Mouse (Mus musculus) midbrain, embryonic 16.5 days (tissue): Measurements from ENCODE around the gene Atp8b4. TPM values are rescaled to one million over a fixed set of nuclear protein-coding genes. Genes with fewer than 3 reads are reported as not detected.
"Not testable (repeated sequence)": the region's sequence is repeated elsewhere in the genome, so short reads cannot be mapped to it uniquely, and the experiment has no call there.

Source experiments
- ATAC-seq: fragments of 200-750 bp; cut with Nextera tagmentation; 2 replicates; pipeline ENCODE4 v1.8.0; 2017; ENCODE audit warnings: moderate TSS enrichment
- H3K27ac ChIP-seq: fragments of 300-500 bp; sonication (generic); 2 replicates; pipeline ENCODE4 v1.5.1; 2014; ENCODE audit warnings: mild to moderate bottlenecking, low read length, mixed read lengths
- H3K27me3 ChIP-seq: fragments of 300-500 bp; sonication (generic); 2 replicates; pipeline ENCODE4 v1.6.1; 2014; ENCODE audit warnings: low read depth, low read length, mixed read lengths; ENCODE audit not compliant: control insufficient read depth, insufficient read depth
- H3K36me3 ChIP-seq: fragments of 300-500 bp; sonication (generic); 2 replicates; pipeline ENCODE4 v1.6.1; 2014; ENCODE audit warnings: mild to moderate bottlenecking, low read length, moderate library complexity, mixed read lengths; ENCODE audit not compliant: control insufficient read depth, insufficient read depth
- H3K4me1 ChIP-seq: fragments of 300-500 bp; sonication (generic); 2 replicates; pipeline ENCODE4 v1.6.1; 2014; ENCODE audit warnings: mild to moderate bottlenecking, low read length, mixed read lengths; ENCODE audit not compliant: control insufficient read depth, insufficient read depth
- H3K4me2 ChIP-seq: fragments of 300-500 bp; sonication (generic); 2 replicates; pipeline ENCODE4 v1.6.1; 2014; ENCODE audit warnings: mild to moderate bottlenecking, low read length, mixed read lengths
- H3K4me3 ChIP-seq: fragments of 300-500 bp; sonication (generic); 2 replicates; pipeline ENCODE4 v1.5.1; 2014; ENCODE audit warnings: low read depth, mild to moderate bottlenecking, low read length, moderate library complexity, mixed read lengths
- H3K9ac ChIP-seq: fragments of 300-500 bp; sonication (generic); 2 replicates; pipeline ENCODE4 v1.6.1; 2014; ENCODE audit warnings: low read depth, low read length, mixed read lengths
- H3K9me3 ChIP-seq: fragments of 300-500 bp; sonication (generic); replicated peaks from 2 replicates; pipeline ENCODE4 v1.6.1; 2014; ENCODE audit warnings: mild to moderate bottlenecking, low read length, mixed read lengths; ENCODE audit not compliant: control insufficient read depth, poor library complexity, severe bottlenecking
- WGBS: fragments of 180-500 bp; shearing (Covaris S2); extraction: QIAGEN DNeasy Blood & Tissue Kit; methylation state at CpG from one replicate; pipeline ENCODE4 v1.1.7; 2014; 5-methylcytosine and 5-hydroxymethylcytosine counted together
- polyA plus RNA-seq: library from polyadenylated mRNA; unstranded; fragments of >200 nt; fragmentation: Nextera tagmentation; extraction: Ambion mirVana; gene quantifications from 2 replicates; pipeline ENCODE4 v1.2.1, GENCODE M21; 2015

Atp8b4 gene
- polyA plus RNA-seq, 1 experiment from 2014 or later = not detected

DNA sequence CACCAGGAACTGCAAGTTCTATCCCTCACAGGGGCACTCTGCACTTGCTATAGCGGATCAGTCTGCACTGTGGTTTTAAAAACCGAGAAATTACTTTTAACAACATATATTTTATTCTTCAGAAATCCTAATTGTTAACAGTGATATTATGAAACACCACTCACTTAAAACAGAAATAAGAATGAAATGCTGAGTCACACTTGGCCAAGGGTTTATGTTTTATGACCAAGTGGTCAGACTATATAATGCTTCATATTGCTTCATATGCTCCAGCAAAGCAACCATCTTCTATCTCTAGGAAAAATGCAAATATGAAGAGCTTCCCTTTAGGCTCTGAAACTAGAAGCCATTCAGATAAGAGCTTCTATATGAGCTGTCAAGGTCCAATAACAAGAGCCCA lies 41.8 kb downstream of the Atp8b4 start:
- no peak overlapping the region for H3K4me3 ChIP-seq
- H3K27ac ChIP-seq = no peak overlapping the region
- no peaks in the 10 kb centered on the region for H3K9me3 ChIP-seq
- H3K27me3 ChIP-seq = no peaks in the 10 kb centered on the region
- H3K4me1 ChIP-seq = no peaks in the 10 kb centered on the region
- H3K9ac ChIP-seq = no peak overlapping the region
- H3K4me2 ChIP-seq = no peak overlapping the region
- 95% methylated on average over 2 of the region's 2 CpGs for WGBS
- ATAC-seq = no peak
- no peaks in the 10 kb centered on the region for H3K36me3 ChIP-seq

DNA sequence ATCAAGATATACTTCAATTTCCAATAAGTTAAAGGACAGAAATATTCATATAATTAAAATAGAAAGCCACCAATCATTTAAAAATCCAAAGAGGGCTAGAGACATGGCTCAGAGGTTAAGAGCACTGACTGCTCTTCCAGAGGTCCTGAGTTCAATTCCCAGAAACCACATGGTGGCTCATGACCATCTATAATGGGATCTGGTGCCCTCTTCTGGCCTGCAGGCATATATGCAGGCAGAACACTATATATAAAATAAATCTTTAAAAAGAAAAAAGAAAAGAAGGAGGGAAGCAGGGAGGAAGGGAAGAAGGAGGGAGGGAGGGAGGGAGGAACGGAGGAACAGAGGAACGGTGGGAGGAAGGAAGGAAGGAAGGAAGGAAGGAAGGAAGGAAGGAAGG lies 42.7 kb downstream of the Atp8b4 start:
- not testable (repeated sequence) for H3K27me3 ChIP-seq, H3K4me3 ChIP-seq, H3K27ac ChIP-seq, H3K4me2 ChIP-seq, H3K4me1 ChIP-seq, ATAC-seq, H3K9me3 ChIP-seq, H3K9ac ChIP-seq, H3K36me3 ChIP-seq
- WGBS = 78% methylated on average over 2 of the region's 2 CpGs

DNA sequence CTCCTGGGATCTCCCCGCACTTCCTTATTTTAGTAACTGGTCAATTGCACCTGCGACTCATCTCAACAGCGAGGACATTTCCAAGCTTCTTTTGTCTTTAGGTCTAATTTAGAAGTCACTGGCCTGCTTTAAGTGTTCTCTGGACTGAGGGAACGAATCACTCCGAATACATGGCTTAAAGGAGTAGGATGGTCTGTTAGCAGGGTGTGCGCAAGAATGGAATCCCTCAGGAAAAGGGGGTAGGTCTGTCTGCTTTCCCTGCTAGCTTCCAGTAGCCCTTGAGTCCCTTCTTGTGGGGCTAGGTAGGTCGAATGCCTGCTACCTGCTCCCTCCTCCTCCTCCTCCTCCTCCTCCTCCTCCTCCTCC lies 49.6 kb downstream of the Atp8b4 start:
- WGBS = 70% methylated on average over 7 of the region's 7 CpGs
- Histone ChIP-seq H3K27ac (no peak overlapping the region), H3K36me3 (no peaks in the 10 kb centered on the region), H3K9ac (no peak overlapping the region), H3K9me3 (no peaks in the 10 kb centered on the region), H3K4me1 (no peaks in the 10 kb centered on the region), H3K27me3 (no peaks in the 10 kb centered on the region), H3K4me3 (no peak overlapping the region), H3K4me2 (no peak overlapping the region)
- no peak for ATAC-seq

DNA sequence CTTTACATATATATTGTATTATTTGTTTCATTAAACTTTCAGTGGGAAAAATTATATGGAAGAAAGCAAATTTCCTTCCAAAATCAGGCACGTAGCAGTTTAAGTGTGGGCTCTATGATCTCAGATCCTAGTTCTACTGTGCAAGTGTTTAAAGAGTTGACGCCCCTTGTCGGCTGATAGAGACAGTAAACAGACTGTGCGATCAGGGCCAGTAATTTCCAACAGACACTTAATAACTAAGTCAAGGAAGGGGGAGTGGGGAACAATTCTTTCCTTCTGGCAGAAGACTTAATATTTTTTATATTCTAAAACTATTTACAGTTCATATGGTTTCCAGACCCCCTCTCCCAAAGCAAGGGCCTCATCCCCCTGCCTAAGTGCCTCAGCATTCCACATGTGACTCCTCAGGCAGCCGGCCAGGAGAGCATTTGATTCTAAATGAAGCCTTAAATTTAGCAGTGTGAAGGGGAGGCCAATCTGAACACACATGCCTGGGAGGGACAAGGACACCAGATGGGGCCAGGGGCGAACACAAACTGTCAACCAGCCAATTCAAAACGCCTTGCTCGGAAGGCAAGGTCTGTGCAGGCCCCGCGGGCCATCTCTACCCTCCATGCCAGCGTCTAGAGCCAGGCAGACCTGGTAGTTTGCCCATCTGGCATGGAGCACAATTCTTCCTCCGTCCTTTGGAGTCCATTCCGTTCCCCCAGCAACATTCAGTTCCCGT lies 50.1 kb downstream of the Atp8b4 start:
- Histone ChIP-seq H3K4me3 (no peak overlapping the region), H3K36me3 (no peaks in the 10 kb centered on the region), H3K27me3 (no peaks in the 10 kb centered on the region), H3K27ac (no peak overlapping the region), H3K4me2 (no peak overlapping the region), H3K4me1 (no peaks in the 10 kb centered on the region), H3K9me3 (no peaks in the 10 kb centered on the region), H3K9ac (no peak overlapping the region)
- WGBS = 57% methylated on average over 14 of the region's 14 CpGs
- ATAC-seq = peak; percentile 85

DNA sequence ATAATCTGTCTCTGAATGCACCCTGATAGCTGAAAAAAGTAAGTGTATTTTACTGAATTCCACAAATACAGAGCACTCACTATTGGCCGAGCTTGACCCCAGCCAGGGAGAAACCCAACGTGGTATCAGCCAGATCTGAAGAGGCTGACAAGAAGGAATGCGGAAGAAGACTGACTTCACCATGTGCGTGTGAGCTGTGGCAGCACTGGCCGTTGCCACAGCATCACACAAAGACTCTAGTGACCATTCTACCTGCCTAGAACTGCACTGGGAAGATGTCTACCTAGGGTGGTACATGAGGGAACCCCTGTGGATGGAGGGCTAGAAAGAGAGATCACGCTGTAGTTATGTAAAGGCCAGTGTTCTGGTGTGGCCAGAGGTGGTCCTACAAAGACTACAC lies 55.4 kb downstream of the Atp8b4 start:
- Histone ChIP-seq H3K9ac (no peak overlapping the region), H3K4me1 (no peaks in the 10 kb centered on the region), H3K4me3 (no peak overlapping the region), H3K27ac (no peak overlapping the region), H3K9me3 (no peaks in the 10 kb centered on the region), H3K27me3 (no peaks in the 10 kb centered on the region), H3K4me2 (no peak overlapping the region), H3K36me3 (no peaks in the 10 kb centered on the region)
- ATAC-seq = no peak
- WGBS = 84% methylated on average over 6 of the region's 6 CpGs

DNA sequence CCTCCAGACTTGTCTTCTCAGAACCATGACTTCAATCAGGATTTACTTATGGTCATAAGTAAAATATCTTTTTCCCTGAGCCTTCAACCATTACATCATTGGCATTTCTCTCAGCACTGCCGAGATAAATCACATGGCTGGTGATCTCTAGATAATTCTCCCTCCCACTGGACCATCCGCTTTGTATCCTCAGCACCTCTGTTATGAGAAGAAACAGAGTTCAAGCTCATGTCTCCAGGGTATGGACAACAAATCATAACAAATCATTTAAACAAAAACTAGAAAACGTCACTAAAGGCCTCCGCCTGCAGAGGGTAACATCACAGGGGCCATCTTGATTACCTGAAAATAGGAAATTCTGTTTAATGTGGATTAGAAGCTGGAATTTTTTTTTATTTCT lies 58.9 kb downstream of the Atp8b4 start:
- Histone ChIP-seq H3K27me3 (no peaks in the 10 kb centered on the region), H3K9ac (no peak overlapping the region), H3K4me1 (no peaks in the 10 kb centered on the region), H3K36me3 (no peaks in the 10 kb centered on the region), H3K4me3 (no peak overlapping the region), H3K9me3 (no peaks in the 10 kb centered on the region), H3K27ac (no peak overlapping the region), H3K4me2 (no peak overlapping the region)
- ATAC-seq = no peak
- 75% methylated on average over 4 of the region's 4 CpGs for WGBS

DNA sequence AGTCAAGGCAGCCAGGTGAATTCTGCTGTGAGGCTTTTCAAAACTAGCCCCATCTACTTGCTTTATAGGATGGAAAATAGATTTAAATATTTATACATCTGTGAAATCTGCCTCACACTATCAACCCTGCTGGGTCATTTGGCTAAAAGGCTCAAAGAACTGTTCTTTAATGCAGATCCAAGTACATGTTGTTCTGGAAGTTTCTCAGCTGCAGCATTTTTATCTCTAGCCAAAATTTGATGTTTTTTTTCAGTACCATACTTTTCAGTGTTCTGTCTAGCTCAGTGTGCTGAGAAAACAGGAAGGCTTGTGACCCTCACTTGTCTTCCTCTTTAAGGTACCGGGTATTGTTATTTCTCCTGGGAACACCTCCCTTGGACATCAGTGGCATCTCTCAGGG lies 65.8 kb downstream of the Atp8b4 start:
- H3K4me1 ChIP-seq = no peaks in the 10 kb centered on the region
- H3K36me3 ChIP-seq = no peaks in the 10 kb centered on the region
- no peak overlapping the region for H3K9ac ChIP-seq
- no peak overlapping the region for H3K27ac ChIP-seq
- 95% methylated on average over 1 of the region's 1 CpGs for WGBS
- H3K9me3 ChIP-seq = no peaks in the 10 kb centered on the region
- no peak for ATAC-seq
- no peak overlapping the region for H3K4me3 ChIP-seq
- no peaks in the 10 kb centered on the region for H3K27me3 ChIP-seq
- no peak overlapping the region for H3K4me2 ChIP-seq

DNA sequence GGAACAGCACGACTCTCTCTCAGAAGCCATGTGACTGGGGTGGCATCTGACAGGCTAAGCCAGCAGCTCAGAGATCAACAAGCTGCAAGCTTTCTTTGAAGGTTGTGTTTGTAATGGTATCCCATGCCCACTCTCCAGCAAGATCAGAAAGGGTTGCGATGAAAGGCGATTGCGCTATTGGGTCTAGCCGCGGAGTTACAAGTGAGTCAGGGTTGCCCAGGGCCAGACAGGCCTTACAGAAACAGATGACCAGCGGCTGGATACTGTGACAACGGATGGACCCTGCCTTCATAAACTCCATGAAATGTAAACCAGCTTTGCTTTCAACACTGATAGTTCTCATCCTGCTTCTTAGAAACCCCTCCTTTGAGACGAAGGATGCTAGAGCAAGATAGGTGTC lies 66.2 kb downstream of the Atp8b4 start:
- no peaks in the 10 kb centered on the region for H3K4me1 ChIP-seq
- H3K36me3 ChIP-seq = no peaks in the 10 kb centered on the region
- H3K4me3 ChIP-seq = no peak overlapping the region
- no peak overlapping the region for H3K27ac ChIP-seq
- H3K9me3 ChIP-seq = no peaks in the 10 kb centered on the region
- 93% methylated on average over 9 of the region's 9 CpGs for WGBS
- no peak overlapping the region for H3K4me2 ChIP-seq
- no peaks in the 10 kb centered on the region for H3K27me3 ChIP-seq
- ATAC-seq = no peak
- no peak overlapping the region for H3K9ac ChIP-seq

DNA sequence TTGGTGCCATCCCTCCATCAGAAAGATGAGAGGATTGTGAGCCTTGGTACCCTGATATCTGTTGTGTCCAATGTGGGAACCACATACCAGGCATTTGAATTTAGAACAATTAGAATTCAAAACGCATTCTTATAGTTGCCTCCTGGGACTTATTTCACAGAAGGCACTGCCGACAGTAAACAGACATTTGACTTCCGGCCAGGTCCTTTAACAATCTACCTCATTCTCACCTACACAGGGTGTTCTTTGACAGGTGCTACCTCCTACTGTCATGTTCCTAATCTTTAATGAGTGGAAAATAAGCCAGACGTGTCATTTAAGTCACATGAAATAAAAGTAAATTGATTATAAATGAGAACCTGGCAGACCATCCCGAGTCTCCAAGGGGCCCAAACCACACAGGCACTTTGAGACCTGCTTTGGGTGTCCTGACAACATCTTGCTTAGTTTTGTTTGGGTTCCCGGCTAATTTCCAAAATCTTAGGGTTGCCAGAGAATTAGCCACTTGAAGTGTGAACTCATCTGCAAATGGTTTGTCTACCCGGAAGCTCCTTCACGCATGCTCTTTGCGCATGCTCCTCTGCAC lies 67.9 kb downstream of the Atp8b4 start:
- H3K4me3 ChIP-seq = no peak overlapping the region
- H3K4me2 ChIP-seq = no peak overlapping the region
- ATAC-seq = no peak
- no peak overlapping the region for H3K27ac ChIP-seq
- H3K4me1 ChIP-seq = no peaks in the 10 kb centered on the region
- H3K9ac ChIP-seq = no peak overlapping the region
- H3K27me3 ChIP-seq = no peaks in the 10 kb centered on the region
- H3K9me3 ChIP-seq = no peaks in the 10 kb centered on the region
- no peaks in the 10 kb centered on the region for H3K36me3 ChIP-seq
- 80% methylated on average over 9 of the region's 9 CpGs for WGBS
